Mouse (Mus musculus) spleen, adult 2 months (tissue): Measurements from ENCODE around the gene Sh3bgrl3.

ENCODE experiments used
- CTCF ChIP-seq: fragments of 200-500 bp; IDR thresholded peaks from 2 replicates; pipeline ENCODE4 v1.5.1; 2011; ENCODE audit warnings: mild to moderate bottlenecking, inconsistent platforms; ENCODE audit not compliant: insufficient read depth, insufficient read length, insufficient replicate concordance; ENCODE audit errors: extremely low read depth
- POLR2A ChIP-seq: fragments of 200-500 bp; IDR thresholded peaks from 2 replicates; pipeline ENCODE4 v1.6.1; 2011; ENCODE audit warnings: low read depth, low read length, inconsistent platforms

DNA sequence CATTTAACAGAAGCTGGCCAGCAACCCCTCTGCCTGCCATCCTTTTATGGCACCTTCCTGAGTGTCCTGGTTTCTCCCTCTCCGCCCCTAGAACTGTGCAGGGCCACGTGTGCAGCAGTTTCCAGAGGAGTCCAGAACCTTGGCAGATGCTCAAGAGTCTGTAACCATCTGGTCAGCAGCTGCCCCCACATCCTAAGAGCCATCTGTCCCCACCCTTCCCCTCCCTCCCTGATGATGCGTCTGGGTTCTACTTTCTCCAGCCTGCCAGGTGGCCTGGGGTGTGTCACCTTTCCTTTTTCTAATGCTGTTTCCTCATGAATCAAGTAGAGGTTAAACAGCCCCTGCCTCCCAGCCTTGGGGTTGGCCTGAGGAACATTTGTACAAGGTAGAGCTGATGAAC is 6.3 kb downstream of the Sh3bgrl3 start:
- TF ChIP-seq POLR2A: no peak
- no peak for TF ChIP-seq CTCF
